22 mouse cellular contexts compared by ENCODE assay signal in genomic region chr5:135730916-135731315, GRCm38 (mm10). TPM values are rescaled to one million over a fixed set of nuclear protein-coding genes. Genes with fewer than 3 reads are reported as not detected.
DNase-seq lines count a peak whose midpoint lies in the region; TF ChIP-seq lines count a peak whose summit lies in the region.
"Had no signal": no experiment of that assay in that cellular context is flagged by ENCODE, and none has a peak within 500 bp of the region (broad histone marks: within the 10 kb centered on the region; RNA-seq: fewer than 3 reads in every experiment).

No protein-coding gene starts in this region.

- H3K27ac ChIP-seq in gastrocnemius, adult 2 months = no peak overlapping the region
- no peak overlapping the region for H3K27ac ChIP-seq in liver, adult 2 months (replicated peaks; ENCODE audit: insufficient read depth, low read depth, low read length)
- peak overlapping the region; percentile 41 for H3K27ac ChIP-seq in brown adipose tissue, adult 24 weeks (replicated peaks; ENCODE audit: low read depth, low read length)
- H3K27ac ChIP-seq: embryonic facial prominence, embryonic 12.5 days; embryonic facial prominence, embryonic 15.5 days; hindbrain, embryonic 12.5 days; hindbrain, embryonic 15.5 days had no signal

- DNase-seq in gastrocnemius, adult 2 months = peak; percentile 27
- DNase-seq in gastrocnemius, adult 8-10 months (ENCODE audit: low spot score in 2 of 2) = no peak
- DNase-seq in liver, adult 2 months (ENCODE audit: extremely low read depth, low read depth, low spot score) = peak; percentile 9
- no peak for DNase-seq in liver
- DNase-seq in urinary bladder, adult 18-20 months (ENCODE audit: low spot score in 2 of 2) = no peak
- DNase-seq: adrenal gland, adult 8-10 months; adrenal gland, postnatal 25 days; forebrain, postnatal 0 days; gastrocnemius, postnatal 10 days; gastrocnemius, postnatal 36 days; heart, postnatal 36 days had no signal

- no peak overlapping the region for H3K4me3 ChIP-seq in gastrocnemius, adult 2 months
- H3K4me3 ChIP-seq in liver, adult 2 months (ENCODE audit: insufficient read depth, low read depth, low read length) = no peak overlapping the region
- no peak overlapping the region for H3K4me3 ChIP-seq in brown adipose tissue, adult 24 weeks (ENCODE audit: insufficient read depth, low read depth, low read length)
- H3K4me3 ChIP-seq: embryonic facial prominence, embryonic 12.5 days; embryonic facial prominence, embryonic 15.5 days; hindbrain, embryonic 12.5 days; hindbrain, embryonic 15.5 days had no signal

- no peak for TF ChIP-seq CTCF in gastrocnemius, adult 2 months (IDR thresholded peaks at IDR 0.05)
- TF ChIP-seq CTCF in liver, adult 2 months (IDR thresholded peaks at IDR 0.05; ENCODE audit: low read depth, low read length) = no peak

- no peak for TF ChIP-seq POLR2A in liver, adult 2 months (IDR thresholded peaks at IDR 0.05; ENCODE audit: extremely low read depth, insufficient read depth, low read length)

- 88% methylated on average over 10 of the region's 10 CpGs for WGBS in liver, adult 2 months

- peaks cover 70% of the 10 kb centered on the region for H3K36me3 ChIP-seq in liver, adult 2 months (ENCODE audit: control insufficient read depth, insufficient read depth, low read length)

- H3K4me1 ChIP-seq in liver, adult 2 months (ENCODE audit: control insufficient read depth, insufficient read depth, low read length) = peaks cover 9% of the 10 kb centered on the region
- H3K4me1 ChIP-seq in brown adipose tissue, adult 24 weeks (ENCODE audit: control insufficient read depth, insufficient read depth, insufficient read length, low read length) = peaks cover 7% of the 10 kb centered on the region; the same call in 1 of the 2 replicates

- H3K79me2 ChIP-seq in liver, adult 2 months (ENCODE audit: control insufficient read depth, insufficient read depth, low read length) = no peaks in the 10 kb centered on the region

- no peaks in the 10 kb centered on the region for H3K27me3 ChIP-seq in liver, adult 2 months (ENCODE audit: control insufficient read depth, insufficient read depth, low read length)
- H3K27me3 ChIP-seq: embryonic facial prominence, embryonic 12.5 days; embryonic facial prominence, embryonic 15.5 days; hindbrain, embryonic 12.5 days; hindbrain, embryonic 15.5 days had no signal

- no peak overlapping the region for H3K9ac ChIP-seq in liver, adult 2 months (ENCODE audit: low read depth, low read length)
- H3K9ac ChIP-seq: embryonic facial prominence, embryonic 12.5 days; embryonic facial prominence, embryonic 15.5 days; forebrain, postnatal 0 days; hindbrain, embryonic 12.5 days; hindbrain, embryonic 15.5 days had no signal

- intact Hi-C loops in gastrocnemius, adult 2 months (cut with DNase I) = no loop called here

RNA-seq across cellular contexts. Expression of gene Tmem120a, which starts 13.3 kb away (rescaled TPM):
- total RNA-seq in gastrocnemius, adult 2 months (2021) = 1 to 10 TPM; 7.6 to 8.3 TPM
- total RNA-seq in gastrocnemius, adult 8-10 months (2022) = 10 to 100 TPM in 1 of 4 experiments, 1 to 10 TPM in 3; 7.9 to 12.3 (median 8.9) TPM
- 55.2 and 58.1 TPM in 2 replicates for total RNA-seq in liver, adult 2 months (2014; rRNA removed)
- 52.9 and 76.6 TPM in 2 replicates for polyA plus RNA-seq in liver, adult 2 months (2012; rRNA removed)
- polyA plus RNA-seq in brown adipose tissue, adult 24 weeks (2012; ENCODE audit: insufficient read depth, insufficient read length, missing spikeins) = 131 and 304 TPM in 2 replicates

RNA-seq across cellular contexts. Expression of gene Styxl1, which starts 47.3 kb away (rescaled TPM):
- total RNA-seq in gastrocnemius, adult 2 months (2021) = not detected
- total RNA-seq in gastrocnemius, adult 8-10 months (2022) = not detected
- 0.13 and 0.18 TPM in 2 replicates for total RNA-seq in liver, adult 2 months (2014; rRNA removed)
- polyA plus RNA-seq in liver, adult 2 months (2012; rRNA removed) = 0.22 and 0.23 TPM in 2 replicates
- polyA plus RNA-seq in brown adipose tissue, adult 24 weeks (2012; ENCODE audit: insufficient read depth, insufficient read length, missing spikeins) = not detected in 2 replicates
- total RNA-seq: common myeloid progenitor, adult 5-6 weeks; gastrocnemius, postnatal 10 days; gastrocnemius, postnatal 36 days; heart, adult 8-10 months; heart, postnatal 36 days; MEL had no signal
- polyA plus RNA-seq: C2C12; forebrain, embryonic 11.5 days; hindbrain, embryonic 12.5 days; intestine, embryonic 14.5 days had no signal

RNA-seq across cellular contexts. Expression of gene Mdh2, which starts 47.4 kb away (rescaled TPM):
- 1,000 to 10,000 TPM in 1 of 2 experiments, 100 to 1,000 TPM in 1; 910 to 1,211 TPM for total RNA-seq in gastrocnemius, adult 2 months (2021)
- total RNA-seq in gastrocnemius, adult 8-10 months (2022) = 100 to 1,000 TPM; 825 to 986 (median 954) TPM
- 108 and 176 TPM in 2 replicates for total RNA-seq in liver, adult 2 months (2014; rRNA removed)
- 361 and 418 TPM in 2 replicates for polyA plus RNA-seq in liver, adult 2 months (2012; rRNA removed)
- 1,985 and 2,008 TPM in 2 replicates for polyA plus RNA-seq in brown adipose tissue, adult 24 weeks (2012; ENCODE audit: insufficient read depth, insufficient read length, missing spikeins)

Comparison
In these comparisons a context has a peak if more than half of its experiments do, and no peak if none do; other contexts are left out.
1. DNase-seq: peak in gastrocnemius, adult 2 months (single experiment) and liver, adult 2 months (single experiment); none in gastrocnemius, adult 8-10 months (0 of 2), liver (single experiment) and urinary bladder, adult 18-20 months (0 of 2).